ENCODE assay signal across 8 mouse cellular contexts in genomic region chr5:114380209-114381012, GRCm38 (mm10). TPM values are rescaled to one million over a fixed set of nuclear protein-coding genes. Genes with fewer than 3 reads are reported as not detected.
DNase-seq lines count a peak whose midpoint lies in the region; ATAC-seq and TF ChIP-seq lines count a peak whose summit lies in the region.

Gene Kctd10 (minus strand): TSS chr5:114380508.
Gene Ube3b (plus strand): TSS chr5:114380607.

- peak; percentile 63 to 66 for DNase-seq in gastrocnemius, adult 8-10 months (ENCODE audit: low spot score in 2 of 2)
- peak; percentile 93 for DNase-seq in hindlimb bud, embryonic 11.5 days (ENCODE audit: extremely low spot score, low read depth, low spot score)
- peak; percentile 61 to 78 for DNase-seq in left cerebral cortex, adult 8-10 months (ENCODE audit: low spot score in 2 of 2)
- DNase-seq in right cerebral cortex, postnatal 14 days = peak; percentile 80
- DNase-seq in urinary bladder, postnatal 36 days (ENCODE audit: low spot score in 2 of 2) = peak; percentile 72 to 81

- peak; percentile 76 for TF ChIP-seq POLR2A in cortical plate, adult 2 months (IDR thresholded peaks at IDR 0.05; ENCODE audit: extremely low read depth, insufficient read depth, low read length)

- peak within 1 kb of the TSS; percentile 98 for H3K27ac ChIP-seq in cortical plate, adult 2 months (ENCODE audit: insufficient read depth, low read length)

- H3K4me1 ChIP-seq in cortical plate, adult 2 months (ENCODE audit: control insufficient read depth, insufficient read depth, low read length) = peaks cover 5% of the 10 kb centered on the region; the same call in 1 of the 2 replicates

- ATAC-seq in activated CD4-positive, CD25-positive, alpha-beta regulatory T cell, adult 4 months = peak; percentile 61
- peak; percentile 74 for ATAC-seq in megakaryocyte progenitor cell, adult 5-6 weeks (replicated peaks; ENCODE audit: poor library complexity)

- peak within 1 kb of the TSS; percentile 84 for H3K4me3 ChIP-seq in cortical plate, adult 2 months (ENCODE audit: insufficient read depth, low read length)

- no peak for TF ChIP-seq CTCF in cortical plate, adult 2 months (IDR thresholded peaks at IDR 0.05; ENCODE audit: extremely low read depth, insufficient read depth, low read length)

RNA-seq across cellular contexts. Expression of gene Kctd10, which starts in this region (rescaled TPM):
- polyA plus RNA-seq in activated CD4-positive, CD25-positive, alpha-beta regulatory T cell, adult 4 months (2017; shearing (Covaris generic)) = 10 to 100 TPM; 54.7 to 70.7 TPM
- 51.9 and 53.3 TPM in 2 replicates for polyA plus RNA-seq in cortical plate, adult 2 months (2012; rRNA removed)
- total RNA-seq in gastrocnemius, adult 8-10 months (2022) = 10 to 100 TPM; 10.2 to 16.6 (median 14.2) TPM
- 10 to 100 TPM; 53.3 to 58.4 (median 56.9) TPM for total RNA-seq in left cerebral cortex, adult 8-10 months (2022)
- 17.8 and 19.8 TPM in 2 replicates for total RNA-seq in megakaryocyte progenitor cell, adult 5-6 weeks (2015)
- total RNA-seq in megakaryocyte progenitor cell, adult 5-6 weeks (2017) = 35.8 and 38.6 TPM in 2 replicates

RNA-seq across cellular contexts. Expression of gene Ube3b, which starts in this region (rescaled TPM):
- 10 to 100 TPM; 20.5 to 28.7 TPM for polyA plus RNA-seq in activated CD4-positive, CD25-positive, alpha-beta regulatory T cell, adult 4 months (2017; shearing (Covaris generic))
- 77.1 and 79.2 TPM in 2 replicates for polyA plus RNA-seq in cortical plate, adult 2 months (2012; rRNA removed)
- 100 to 1,000 TPM; 129 to 147 (median 134) TPM for total RNA-seq in gastrocnemius, adult 8-10 months (2022)
- 10 to 100 TPM; 82.5 to 88.8 (median 85.0) TPM for total RNA-seq in left cerebral cortex, adult 8-10 months (2022)
- 26.5 and 26.6 TPM in 2 replicates for total RNA-seq in megakaryocyte progenitor cell, adult 5-6 weeks (2015)
- 16.7 and 18.5 TPM in 2 replicates for total RNA-seq in megakaryocyte progenitor cell, adult 5-6 weeks (2017)

Comparison
In these comparisons a context has a peak if more than half of its experiments do, and no peak if none do; other contexts are left out.
1. Peak in every context shown above with its lines: DNase-seq, ATAC-seq, H3K4me3 ChIP-seq and H3K27ac ChIP-seq.